Mouse (Mus musculus) liver, embryonic 11.5 days (tissue): ENCODE measurements around the gene Aamp. TPM values are rescaled to one million over a fixed set of nuclear protein-coding genes. Genes with fewer than 3 reads are reported as not detected.

ENCODE experiments used
- ATAC-seq: fragments of 200-750 bp; cut with Nextera tagmentation; replicated peaks from 2 replicates; pipeline ENCODE4 v1.8.0; 2017; ENCODE audit warnings: moderate number of reproducible peaks, mild to moderate bottlenecking, moderate TSS enrichment, moderate library complexity; ENCODE audit not compliant: low FRiP score
- DNase-seq: peaks from one replicate; pipeline ENCODE4 v3.0.0-alpha.2; 2017; ENCODE audit warnings: low spot score
- H3K27ac ChIP-seq: fragments of 300-500 bp; sonication (generic); 2 replicates; pipeline ENCODE4 v1.5.1; 2014; ENCODE audit warnings: mild to moderate bottlenecking, low read depth, low read length, control low read depth
- H3K27me3 ChIP-seq: fragments of 300-500 bp; sonication (generic); replicated peaks from 2 replicates; pipeline ENCODE4 v1.6.1; 2014; ENCODE audit warnings: low read length, mixed read lengths; ENCODE audit not compliant: control insufficient read depth, insufficient read depth
- H3K36me3 ChIP-seq: fragments of 300-500 bp; sonication (generic); 2 replicates; pipeline ENCODE4 v1.6.1; 2014; ENCODE audit warnings: mild to moderate bottlenecking, low read length, moderate library complexity, mixed read lengths; ENCODE audit not compliant: control insufficient read depth, insufficient read depth
- H3K4me1 ChIP-seq: fragments of 300-500 bp; sonication (generic); replicated peaks from 2 replicates; pipeline ENCODE4 v1.6.1; 2014; ENCODE audit warnings: low read length, mixed read lengths; ENCODE audit not compliant: control insufficient read depth, insufficient read depth
- H3K4me2 ChIP-seq: fragments of 300-500 bp; sonication (generic); 2 replicates; pipeline ENCODE4 v1.6.1; 2014; ENCODE audit warnings: mild to moderate bottlenecking, control low read depth, moderate library complexity
- H3K4me3 ChIP-seq: fragments of 300-500 bp; sonication (generic); 2 replicates; pipeline ENCODE4 v1.5.1; 2014; ENCODE audit warnings: low read depth, low read length, control low read depth
- H3K9ac ChIP-seq: fragments of 300-500 bp; sonication (generic); 2 replicates; pipeline ENCODE4 v1.6.1; 2014; ENCODE audit warnings: low read depth, low read length, control low read depth
- H3K9me3 ChIP-seq: fragments of 300-500 bp; sonication (generic); 2 replicates; pipeline ENCODE4 v1.6.1; 2016; ENCODE audit warnings: low read length, inconsistent platforms, mixed read lengths; ENCODE audit not compliant: control insufficient read depth
- WGBS: fragments of 180-500 bp; shearing (Covaris S2); extraction: QIAGEN DNeasy Blood & Tissue Kit; methylation state at CpG from one replicate; pipeline ENCODE4 v1.1.7; 2014; 5-methylcytosine and 5-hydroxymethylcytosine counted together
- polyA plus RNA-seq: library from polyadenylated mRNA; unstranded; fragments of >200 nt; fragmentation: Nextera tagmentation; extraction: Ambion mirVana; gene quantifications from 2 replicates; pipeline ENCODE4 v1.2.1, GENCODE M21; 2014

Gene Aamp
- polyA plus RNA-seq, 1 experiment from 2014 or later, result 193 TPM

DNA sequence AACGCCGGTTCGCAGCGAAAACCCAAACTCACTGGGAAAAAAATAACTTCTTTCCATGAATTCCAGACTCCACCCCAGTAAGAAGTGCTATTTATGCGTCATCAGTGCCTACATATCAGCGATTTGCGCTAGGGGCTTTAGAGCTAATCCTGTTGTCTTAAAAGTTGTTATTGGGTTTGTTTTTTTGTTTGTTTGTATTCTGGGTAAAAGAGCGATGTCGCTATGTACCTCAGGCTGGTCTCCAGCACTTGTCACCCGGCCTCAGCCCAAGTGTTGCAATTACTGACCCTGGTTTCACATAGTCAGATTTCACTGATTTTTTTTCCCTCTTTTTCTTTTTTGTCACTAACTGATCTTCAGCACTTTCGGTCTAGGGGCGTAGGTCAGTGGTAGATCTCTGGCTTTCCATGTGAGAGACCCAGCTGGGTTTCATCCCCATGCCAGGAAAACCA, 19.8 kb upstream of the Aamp start:
- Histone ChIP-seq H3K9me3 (no peaks in the 10 kb centered on the region), H3K27ac (peak overlapping the region; percentile 62), H3K4me1 (peaks cover 30% of the 10 kb centered on the region), H3K4me3 (peak overlapping the region; percentile 82), H3K4me2 (peak overlapping the region; percentile 82), H3K9ac (peak overlapping the region; percentile 79), H3K36me3 (no peaks in the 10 kb centered on the region), H3K27me3 (no peaks in the 10 kb centered on the region)
- DNase-seq, result no peak
- peak; percentile 13; the same call in 1 of the 2 replicates for ATAC-seq
- WGBS, result 4% methylated on average over 12 of the region's 12 CpGs

DNA sequence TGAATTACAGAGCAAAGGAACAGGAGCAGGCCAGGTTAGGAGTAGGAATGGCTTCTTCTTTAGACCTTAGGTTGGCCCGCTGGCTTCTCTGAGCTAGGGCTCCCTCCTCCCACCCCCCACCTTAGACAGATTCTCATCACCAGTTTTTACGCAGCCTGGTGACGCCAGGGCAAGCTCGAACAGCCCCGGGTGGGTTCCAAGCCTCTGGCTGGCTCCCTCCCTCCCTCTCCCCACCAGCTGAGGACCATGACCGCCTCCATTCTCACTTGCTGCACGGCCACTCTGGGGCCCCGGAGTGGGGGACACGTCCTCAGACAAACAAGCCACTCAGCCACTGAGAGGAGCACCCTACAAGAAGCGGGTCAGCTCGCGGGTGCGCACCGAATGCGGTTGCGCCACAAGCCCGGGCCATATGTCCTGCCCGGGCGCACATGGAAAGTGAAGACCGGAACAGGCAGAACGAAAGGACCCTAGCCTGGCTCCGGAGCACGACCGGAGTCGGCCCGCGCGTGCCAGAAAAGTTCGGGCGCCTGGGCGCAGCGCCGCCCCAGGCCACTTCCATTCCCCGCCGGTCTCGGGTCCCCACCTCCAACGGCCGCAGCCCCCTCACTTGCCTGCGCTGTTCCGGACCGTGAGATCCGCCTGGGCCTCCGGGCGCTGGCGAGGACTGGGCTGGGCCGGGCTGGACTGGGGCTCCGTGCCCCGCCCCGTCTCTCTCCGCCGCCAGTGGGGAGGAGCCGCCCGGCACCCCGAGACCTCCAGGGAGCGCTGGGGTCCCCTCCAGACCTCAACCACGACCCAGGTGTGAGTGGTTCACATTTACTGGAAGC, 19.2 kb upstream of the Aamp start:
- ATAC-seq, result peak; percentile 87
- Histone ChIP-seq H3K27ac (peak overlapping the region; percentile 62), H3K4me2 (peak overlapping the region; percentile 82), H3K4me1 (peaks cover 34% of the 10 kb centered on the region), H3K27me3 (no peaks in the 10 kb centered on the region), H3K9ac (peak overlapping the region; percentile 79), H3K4me3 (peak overlapping the region; percentile 82), H3K36me3 (no peaks in the 10 kb centered on the region), H3K9me3 (no peaks in the 10 kb centered on the region)
- DNase-seq, result peak; percentile 82
- WGBS, result under 1% methylated on average over 56 of the region's 56 CpGs

DNA sequence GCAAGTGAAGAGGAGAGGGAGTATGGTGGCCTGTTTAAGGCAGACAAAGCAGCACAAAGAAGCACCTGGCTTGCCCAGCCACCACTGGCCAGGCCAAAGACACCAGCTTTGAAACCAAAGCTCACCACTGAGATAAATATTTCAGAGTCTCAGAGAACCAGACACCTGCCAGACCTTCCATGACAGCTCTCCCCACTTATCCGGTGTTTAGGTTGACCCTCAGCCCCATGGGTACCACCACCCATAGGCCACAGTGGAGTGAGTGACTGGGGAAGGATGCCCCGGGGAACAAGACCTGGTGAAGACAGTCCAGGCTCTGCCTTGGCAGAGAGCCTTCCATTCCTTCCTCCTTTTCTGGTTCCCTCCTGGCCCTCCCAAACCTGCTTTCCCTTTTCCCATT, 18.3 kb upstream of the Aamp start:
- no peak overlapping the region for H3K27ac ChIP-seq
- no peak for ATAC-seq
- 74% methylated on average over 2 of the region's 2 CpGs for WGBS

DNA sequence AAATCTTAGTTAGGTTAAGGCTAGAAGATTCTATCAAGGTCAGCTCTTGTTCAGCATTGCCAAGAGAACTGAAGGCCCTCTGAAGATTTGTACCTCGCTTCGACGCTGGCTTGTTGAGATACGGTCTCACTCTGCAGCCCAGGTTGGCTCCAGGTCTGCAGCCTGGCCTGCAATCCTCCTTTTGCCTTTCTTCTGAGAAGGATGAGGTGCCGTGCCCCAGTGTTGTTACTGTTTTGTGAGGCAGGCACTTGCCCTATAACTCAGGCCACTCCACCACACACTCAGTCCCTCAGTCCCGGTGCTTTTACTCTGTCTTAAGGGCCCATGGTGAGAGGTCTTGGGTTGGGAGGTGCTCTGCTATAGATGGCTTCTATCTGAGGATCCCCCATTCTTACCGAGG, 17.7 kb upstream of the Aamp start:
- no peaks in the 10 kb centered on the region for H3K36me3 ChIP-seq
- H3K9ac ChIP-seq, result no peak overlapping the region
- ATAC-seq (no peak), DNase-seq (no peak)
- H3K4me3 ChIP-seq, result no peak overlapping the region
- 87% methylated on average over 7 of the region's 7 CpGs for WGBS
- no peaks in the 10 kb centered on the region for H3K9me3 ChIP-seq
- H3K4me1 ChIP-seq, result peaks cover 32% of the 10 kb centered on the region
- H3K4me2 ChIP-seq, result no peak overlapping the region; the same call in 1 of the 2 replicates
- H3K27ac ChIP-seq, result no peak overlapping the region
- no peaks in the 10 kb centered on the region for H3K27me3 ChIP-seq

More for the DNA sequence above, 18.3 kb upstream of the Aamp start:
- no peak for DNase-seq
- Histone ChIP-seq H3K27me3 (no peaks in the 10 kb centered on the region), H3K9ac (no peak overlapping the region; the same call in 1 of the 2 replicates), H3K4me1 (peaks cover 27% of the 10 kb centered on the region), H3K4me3 (peak overlapping the region; percentile 82), H3K9me3 (no peaks in the 10 kb centered on the region), H3K36me3 (no peaks in the 10 kb centered on the region), H3K4me2 (peak overlapping the region; percentile 82)

DNA sequence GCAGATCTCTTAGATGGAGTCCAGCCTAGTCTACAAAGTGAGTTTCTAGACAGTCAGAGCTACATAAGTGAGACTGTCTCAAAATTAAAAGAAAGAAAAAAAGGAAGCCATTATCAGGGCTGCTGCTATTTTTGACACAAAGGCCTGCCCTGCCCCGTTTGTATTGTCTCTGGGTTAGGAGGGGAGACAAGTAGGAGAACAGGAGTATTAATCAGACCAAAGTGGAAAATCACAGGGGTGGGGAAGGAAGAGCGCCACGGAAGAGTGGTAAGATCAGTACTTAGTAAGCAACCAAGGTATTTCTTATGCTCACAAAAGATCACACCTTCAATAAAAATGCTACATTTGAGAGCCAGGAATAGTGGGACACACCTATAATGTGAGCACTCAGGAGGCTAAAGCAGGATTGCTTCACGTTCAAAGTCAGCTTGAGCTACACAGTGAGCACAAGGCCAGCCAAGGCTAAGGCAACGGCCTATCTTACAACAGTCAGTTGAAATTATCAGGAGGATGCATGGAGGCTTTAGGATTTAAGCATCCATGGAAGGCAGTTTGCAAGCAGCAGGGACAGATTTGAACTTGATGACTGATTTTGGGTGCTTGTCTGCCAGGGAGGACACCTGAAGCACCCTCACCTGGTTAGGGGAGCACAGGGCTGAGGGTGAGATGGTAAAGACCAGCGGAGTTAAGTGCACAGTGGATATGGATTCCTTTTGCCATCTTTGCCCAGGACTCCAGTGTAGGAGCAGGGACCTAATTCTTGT, 16.0 kb upstream of the Aamp start:
- Histone ChIP-seq H3K4me3 (no peak overlapping the region), H3K9me3 (no peaks in the 10 kb centered on the region), H3K36me3 (no peaks in the 10 kb centered on the region), H3K27ac (no peak overlapping the region), H3K4me2 (no peak overlapping the region), H3K4me1 (peaks cover 46% of the 10 kb centered on the region), H3K27me3 (no peaks in the 10 kb centered on the region), H3K9ac (no peak overlapping the region)
- ATAC-seq (no peak), DNase-seq (no peak)
- 63% methylated on average over 6 of the region's 6 CpGs for WGBS

DNA sequence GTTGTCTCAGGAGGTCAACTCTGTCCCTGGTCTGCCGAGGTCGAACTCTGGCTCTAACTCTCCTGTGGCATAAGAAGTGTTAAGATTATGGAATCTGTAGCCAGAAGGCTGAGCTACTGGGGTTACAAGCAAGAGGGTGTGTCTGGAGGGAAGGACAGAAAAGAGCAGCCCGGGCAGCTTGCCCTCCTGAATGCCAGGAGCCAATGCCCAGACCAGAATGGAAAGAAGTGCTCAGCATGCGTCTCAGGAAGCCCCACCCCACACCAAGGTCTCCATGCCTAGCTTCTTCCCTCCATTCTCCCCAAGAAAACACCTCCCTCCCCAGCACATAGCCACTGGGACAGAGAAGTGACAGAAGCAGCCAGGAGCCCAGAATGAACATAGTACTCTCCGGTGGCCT, 14.5 kb upstream of the Aamp start:
- Histone ChIP-seq H3K4me3 (no peak overlapping the region), H3K4me1 (peaks cover 57% of the 10 kb centered on the region), H3K27ac (no peak overlapping the region), H3K9me3 (no peaks in the 10 kb centered on the region), H3K36me3 (no peaks in the 10 kb centered on the region), H3K27me3 (no peaks in the 10 kb centered on the region), H3K9ac (no peak overlapping the region), H3K4me2 (no peak overlapping the region)
- WGBS, result 74% methylated on average over 5 of the region's 5 CpGs
- DNase-seq (no peak), ATAC-seq (no peak)

DNA sequence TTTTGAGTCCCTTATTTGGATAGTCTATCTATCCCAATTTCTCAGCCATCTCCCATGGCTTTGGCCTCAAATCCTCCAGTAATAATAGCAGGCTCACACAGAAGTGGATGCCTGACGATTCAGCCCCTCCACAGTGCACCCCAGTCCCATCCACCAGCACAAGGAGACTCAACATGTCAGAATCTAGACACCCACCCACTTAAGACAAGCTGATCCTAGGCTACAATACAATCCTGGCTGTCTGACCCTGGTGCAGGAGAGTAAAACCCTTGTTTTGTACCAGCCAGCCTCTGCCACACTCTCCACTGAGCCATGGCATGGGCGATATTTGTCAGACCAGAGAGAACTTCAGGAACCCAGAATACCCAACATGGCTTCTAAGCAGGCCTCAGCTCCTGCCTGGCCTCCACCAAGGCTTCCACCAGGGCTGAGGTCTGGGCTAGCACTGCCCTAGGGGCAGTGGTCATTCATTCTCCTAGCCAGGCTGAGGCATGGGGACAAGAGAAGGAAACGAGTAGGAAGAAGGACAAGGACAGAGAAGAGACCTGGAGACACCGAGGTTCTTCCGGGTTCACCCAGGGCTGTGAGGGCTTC, 13.7 kb upstream of the Aamp start:
- Histone ChIP-seq H3K4me1 (peaks cover 57% of the 10 kb centered on the region), H3K9me3 (no peaks in the 10 kb centered on the region), H3K36me3 (0 out of 2 replicates have a peak, but pooled peaks cover 2% of the 10 kb centered on the region), H3K27me3 (no peaks in the 10 kb centered on the region), H3K4me3 (no peak overlapping the region), H3K9ac (peak overlapping the region; percentile 22; the same call in 1 of the 2 replicates), H3K27ac (no peak overlapping the region), H3K4me2 (no peak overlapping the region)
- WGBS, result 89% methylated on average over 5 of the region's 5 CpGs
- DNase-seq (no peak), ATAC-seq (no peak)

DNA sequence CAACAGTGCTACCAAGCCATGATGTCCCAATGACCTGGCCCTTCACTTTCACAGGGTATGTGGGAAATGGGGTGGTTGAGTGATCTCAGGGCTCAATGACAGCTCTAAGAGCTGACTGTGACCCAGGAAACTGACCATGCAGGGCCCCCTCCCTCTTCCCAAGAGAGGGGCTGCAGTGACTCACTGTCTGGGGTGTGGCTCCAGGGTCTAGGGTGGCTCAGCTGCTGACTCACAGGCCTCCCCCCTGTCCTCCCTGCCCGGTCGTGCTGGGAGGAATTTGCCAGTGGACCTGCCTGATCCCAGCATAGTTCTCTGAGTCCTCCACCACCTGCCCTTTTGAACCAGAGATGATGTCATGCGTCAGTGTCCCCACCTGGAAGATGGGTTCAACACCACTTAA, 12.7 kb upstream of the Aamp start:
- Histone ChIP-seq H3K4me2 (peak overlapping the region; percentile 72), H3K27me3 (no peaks in the 10 kb centered on the region), H3K4me1 (peaks cover 53% of the 10 kb centered on the region), H3K9ac (peak overlapping the region; percentile 65; the same call in 1 of the 2 replicates), H3K27ac (peak overlapping the region; percentile 91; the same call in 1 of the 2 replicates), H3K9me3 (no peaks in the 10 kb centered on the region), H3K36me3 (peaks cover 6% of the 10 kb centered on the region), H3K4me3 (no peak overlapping the region)
- no peak for DNase-seq
- ATAC-seq, result no peak
- 39% methylated on average over 3 of the region's 3 CpGs for WGBS
